Mouse (Mus musculus) heart, embryonic 13.5 days (tissue): Measurements from ENCODE around the gene Myb. TPM values are rescaled to one million over a fixed set of nuclear protein-coding genes. Genes with fewer than 3 reads are reported as not detected.

ENCODE experiments used
- ATAC-seq: fragments of 200-750 bp; cut with Nextera tagmentation; 2 replicates; pipeline ENCODE4 v1.8.0; 2017; ENCODE audit warnings: moderate TSS enrichment; ENCODE audit not compliant: insufficient number of reproducible peaks, low FRiP score, low TSS enrichment; ENCODE audit errors: extremely low read depth
- H3K27ac ChIP-seq: fragments of 300-500 bp; sonication (generic); replicated peaks from 2 replicates; pipeline ENCODE4 v1.5.1; 2015; ENCODE audit warnings: moderate library complexity, mild to moderate bottlenecking, inconsistent platforms
- H3K27me3 ChIP-seq: fragments of 300-500 bp; sonication (generic); replicated peaks from 2 replicates; pipeline ENCODE4 v1.6.1; 2015; ENCODE audit warnings: mild to moderate bottlenecking, inconsistent platforms
- H3K36me3 ChIP-seq: fragments of 300-500 bp; sonication (generic); 2 replicates; pipeline ENCODE4 v1.6.1; 2015; ENCODE audit warnings: mild to moderate bottlenecking, inconsistent platforms
- H3K4me1 ChIP-seq: fragments of 300-500 bp; sonication (generic); 2 replicates; pipeline ENCODE4 v1.6.1; 2015; ENCODE audit warnings: inconsistent platforms
- H3K4me2 ChIP-seq: fragments of 300-500 bp; sonication (generic); 2 replicates; pipeline ENCODE4 v1.6.1; 2015; ENCODE audit warnings: inconsistent platforms, mild to moderate bottlenecking, moderate library complexity
- H3K4me3 ChIP-seq: fragments of 300-500 bp; sonication (generic); 2 replicates; pipeline ENCODE4 v1.5.1; 2015; ENCODE audit warnings: moderate library complexity, mild to moderate bottlenecking, inconsistent platforms
- H3K9ac ChIP-seq: fragments of 300-500 bp; sonication (generic); 2 replicates; pipeline ENCODE4 v1.6.1; 2015; ENCODE audit warnings: inconsistent platforms, mild to moderate bottlenecking, moderate library complexity
- H3K9me3 ChIP-seq: fragments of 300-500 bp; sonication (generic); 2 replicates; pipeline ENCODE4 v1.6.1; 2016; ENCODE audit warnings: inconsistent platforms
- WGBS: fragments of 180-500 bp; shearing (Covaris S2); methylation state at CpG from one replicate; pipeline ENCODE4 v1.1.7; 2015; ENCODE audit warnings: mixed read lengths; 5-methylcytosine and 5-hydroxymethylcytosine counted together
- polyA plus RNA-seq: library from polyadenylated mRNA; unstranded; fragments of >200 nt; fragmentation: Nextera tagmentation; extraction: Ambion mirVana; gene quantifications from 2 replicates; pipeline ENCODE4 v1.2.1, GENCODE M21; 2015

Gene Myb
- polyA plus RNA-seq, 1 experiment from 2014 or later, result 1.4 TPM

- no peak overlapping the region for H3K4me2 ChIP-seq
- H3K36me3 ChIP-seq, result no peaks in the 10 kb centered on the region
- H3K27ac ChIP-seq, result no peak overlapping the region
- H3K4me3 ChIP-seq, result no peak overlapping the region
- peaks cover 17% of the 10 kb centered on the region for H3K27me3 ChIP-seq
- H3K4me1 ChIP-seq, result peaks cover under 1% of the 10 kb centered on the region; the same call in 1 of the 2 replicates
- 86% methylated on average over 6 of the region's 6 CpGs for WGBS
- H3K9ac ChIP-seq, result no peak overlapping the region
- ATAC-seq, result no peak
- H3K9me3 ChIP-seq, result no peaks in the 10 kb centered on the region
Observed at GRCm38 (mm10) chr10:21167842-21168241, 7.1 kb upstream of the Myb start.

GRCm38 (mm10) chr10:21167165-21167564, 6.4 kb upstream of the Myb start:
- Histone ChIP-seq H3K36me3 (no peaks in the 10 kb centered on the region), H3K27ac (no peak overlapping the region), H3K27me3 (peaks cover 23% of the 10 kb centered on the region), H3K9me3 (no peaks in the 10 kb centered on the region), H3K9ac (no peak overlapping the region), H3K4me2 (no peak overlapping the region), H3K4me1 (no peaks in the 10 kb centered on the region), H3K4me3 (no peak overlapping the region)
- 80% methylated on average over 5 of the region's 5 CpGs for WGBS
- ATAC-seq, result no peak

GRCm38 (mm10) chr10:21165411-21165810, 4.6 kb upstream of the Myb start:
- Histone ChIP-seq H3K36me3 (no peaks in the 10 kb centered on the region), H3K9me3 (no peaks in the 10 kb centered on the region), H3K4me2 (no peak overlapping the region), H3K9ac (no peak overlapping the region), H3K27me3 (peaks cover 31% of the 10 kb centered on the region), H3K4me3 (no peak overlapping the region), H3K27ac (no peak overlapping the region), H3K4me1 (peaks cover 3% of the 10 kb centered on the region)
- no peak for ATAC-seq
- 85% methylated on average over 4 of the region's 4 CpGs for WGBS

- WGBS, result 56% methylated on average over 3 of the region's 3 CpGs
- no peak overlapping the region for H3K27ac ChIP-seq
- H3K9ac ChIP-seq, result no peak overlapping the region
- H3K4me2 ChIP-seq, result peak overlapping the region; percentile 100; the same call in 1 of the 2 replicates
- no peaks in the 10 kb centered on the region for H3K36me3 ChIP-seq
- H3K4me1 ChIP-seq, result peaks cover 27% of the 10 kb centered on the region
- no peaks in the 10 kb centered on the region for H3K9me3 ChIP-seq
- 0 out of 2 replicates have a peak overlapping the region, but pooled peaks have one; percentile 65 for H3K4me3 ChIP-seq
- H3K27me3 ChIP-seq, result peaks cover 58% of the 10 kb centered on the region
- no peak for ATAC-seq
Observed at GRCm38 (mm10) chr10:21162124-21162523, 1.3 kb upstream of the Myb start.

- peaks cover 64% of the 10 kb centered on the region for H3K27me3 ChIP-seq
- no peaks in the 10 kb centered on the region for H3K9me3 ChIP-seq
- H3K36me3 ChIP-seq, result no peaks in the 10 kb centered on the region
- H3K9ac ChIP-seq, result peak overlapping the region; percentile 83
- peaks cover 27% of the 10 kb centered on the region for H3K4me1 ChIP-seq
- no peak overlapping the region for H3K27ac ChIP-seq
- peak overlapping the region; percentile 100 for H3K4me2 ChIP-seq
- H3K4me3 ChIP-seq, result peak overlapping the region; percentile 65
- ATAC-seq, result peak; percentile 42; the same call in 1 of the 2 replicates
- 3% methylated on average over 20 of the region's 20 CpGs for WGBS
Observed at GRCm38 (mm10) chr10:21161359-21162094, 743 bp upstream of the Myb start.

- no peaks in the 10 kb centered on the region for H3K36me3 ChIP-seq
- peak overlapping the region; percentile 100 for H3K4me2 ChIP-seq
- H3K27me3 ChIP-seq, result peaks cover 73% of the 10 kb centered on the region
- peak overlapping the region; percentile 83 for H3K9ac ChIP-seq
- H3K4me1 ChIP-seq, result peaks cover 27% of the 10 kb centered on the region
- H3K27ac ChIP-seq, result no peak overlapping the region
- H3K4me3 ChIP-seq, result peak overlapping the region; percentile 65
- WGBS, result under 1% methylated on average over 44 of the region's 44 CpGs
- no peak for ATAC-seq
- H3K9me3 ChIP-seq, result no peaks in the 10 kb centered on the region
Observed at GRCm38 (mm10) chr10:21159697-21160394, 938 bp downstream of the Myb start.

GRCm38 (mm10) chr10:21158918-21159443, 1.8 kb downstream of the Myb start:
- Histone ChIP-seq H3K9me3 (no peaks in the 10 kb centered on the region), H3K4me2 (peak overlapping the region; percentile 100), H3K27me3 (peaks cover 66% of the 10 kb centered on the region), H3K4me3 (peak overlapping the region; percentile 65), H3K9ac (peak overlapping the region; percentile 83), H3K27ac (no peak overlapping the region), H3K36me3 (no peaks in the 10 kb centered on the region), H3K4me1 (peaks cover 27% of the 10 kb centered on the region)
- under 1% methylated on average over 35 of the region's 35 CpGs for WGBS
- no peak for ATAC-seq

- Histone ChIP-seq H3K36me3 (no peaks in the 10 kb centered on the region), H3K27ac (no peak overlapping the region), H3K4me1 (peaks cover 27% of the 10 kb centered on the region), H3K4me3 (peak overlapping the region; percentile 65), H3K4me2 (peak overlapping the region; percentile 100), H3K27me3 (peaks cover 63% of the 10 kb centered on the region), H3K9me3 (no peaks in the 10 kb centered on the region), H3K9ac (peak overlapping the region; percentile 83)
- no peak for ATAC-seq
- 3% methylated on average over 19 of the region's 19 CpGs for WGBS
Observed at GRCm38 (mm10) chr10:21158111-21158917, 2.5 kb downstream of the Myb start.

GRCm38 (mm10) chr10:21156953-21157499, 3.8 kb downstream of the Myb start:
- H3K4me3 ChIP-seq, result no peak overlapping the region
- 68% methylated on average over 5 of the region's 5 CpGs for WGBS

GRCm38 (mm10) chr10:21156416-21156815, 4.4 kb downstream of the Myb start:
- 86% methylated on average over 3 of the region's 3 CpGs for WGBS
- peaks cover 4% of the 10 kb centered on the region; the same call in 1 of the 2 replicates for H3K36me3 ChIP-seq
- peaks cover 24% of the 10 kb centered on the region for H3K4me1 ChIP-seq
- no peak overlapping the region for H3K9ac ChIP-seq
- H3K27me3 ChIP-seq, result peaks cover 46% of the 10 kb centered on the region
- no peak overlapping the region for H3K4me3 ChIP-seq
- no peaks in the 10 kb centered on the region for H3K9me3 ChIP-seq
- H3K4me2 ChIP-seq, result no peak overlapping the region
- ATAC-seq, result no peak
- no peak overlapping the region for H3K27ac ChIP-seq

More at GRCm38 (mm10) chr10:21156953-21157499, 3.8 kb downstream of the Myb start:
- Histone ChIP-seq H3K4me1 (peaks cover 27% of the 10 kb centered on the region), H3K27ac (no peak overlapping the region), H3K27me3 (peaks cover 52% of the 10 kb centered on the region), H3K4me2 (no peak overlapping the region), H3K36me3 (peaks cover 3% of the 10 kb centered on the region; the same call in 1 of the 2 replicates), H3K9me3 (no peaks in the 10 kb centered on the region), H3K9ac (no peak overlapping the region)
- ATAC-seq, result no peak
